20 mouse cellular contexts compared by ENCODE assay signal in the genomic region with DNA sequence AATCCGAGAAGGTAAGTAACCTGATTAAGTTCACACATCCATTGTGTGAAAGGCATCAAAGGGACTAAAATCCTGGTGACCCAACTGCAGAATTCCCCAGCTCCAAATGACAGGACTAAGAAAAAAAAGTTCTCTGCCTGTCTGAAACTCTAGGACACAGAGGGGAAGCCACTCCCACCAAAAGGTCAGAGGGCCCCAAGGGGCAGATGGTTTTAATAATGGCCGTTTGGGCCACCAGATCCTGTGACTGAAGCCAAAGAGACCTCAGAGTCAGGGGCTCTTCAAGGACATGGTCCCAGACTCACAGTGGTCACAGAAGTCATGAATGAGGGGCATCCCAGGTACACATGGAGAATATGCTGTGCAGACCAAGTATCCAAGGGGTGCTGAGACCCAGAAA. TPM values are rescaled to one million over a fixed set of nuclear protein-coding genes. Genes with fewer than 3 reads are reported as not detected.
DNase-seq lines count a peak whose midpoint lies in the region; ATAC-seq lines count a peak whose summit lies in the region.
"Had no signal": no experiment of that assay in that cellular context is flagged by ENCODE, and none has a peak within 500 bp of the region (broad histone marks: within the 10 kb centered on the region; RNA-seq: fewer than 3 reads in every experiment).

No protein-coding gene starts in this region.

- H3K4me1 ChIP-seq in midbrain, embryonic 10.5 days = peaks cover 48% of the 10 kb centered on the region
- H3K4me1 ChIP-seq in midbrain, embryonic 14.5 days (ENCODE audit: control insufficient read depth, insufficient read depth, low read length) = 0 out of 2 replicates have a peak, but pooled peaks cover 3% of the 10 kb centered on the region
- peaks cover 41% of the 10 kb centered on the region for H3K4me1 ChIP-seq in limb, embryonic 11.5 days (ENCODE audit: control insufficient read depth, insufficient read depth, low read length)
- H3K4me1 ChIP-seq in kidney, embryonic 15.5 days = peaks cover 80% of the 10 kb centered on the region
- peaks cover 45% of the 10 kb centered on the region for H3K4me1 ChIP-seq in liver, embryonic 11.5 days (replicated peaks; ENCODE audit: control insufficient read depth, insufficient read depth, low read length)

- ATAC-seq in midbrain, embryonic 14.5 days (ENCODE audit: low FRiP score, low TSS enrichment) = no peak
- no peak for ATAC-seq in limb, embryonic 11.5 days (ENCODE audit: insufficient number of reproducible peaks, low FRiP score, low TSS enrichment, low read depth)
- ATAC-seq in kidney, embryonic 15.5 days (replicated peaks; ENCODE audit: low FRiP score) = no peak
- no peak for ATAC-seq in liver, embryonic 11.5 days (replicated peaks; ENCODE audit: low FRiP score)
- ATAC-seq: forebrain, embryonic 15.5 days; hindbrain, embryonic 16.5 days; inflammation-experienced regulatory T-cells, adult 6 months had no signal

- no peaks in the 10 kb centered on the region for H3K36me3 ChIP-seq in midbrain, embryonic 10.5 days
- H3K36me3 ChIP-seq in midbrain, embryonic 14.5 days (ENCODE audit: control insufficient read depth, insufficient read depth, low read length) = no peaks in the 10 kb centered on the region
- H3K36me3 ChIP-seq in limb, embryonic 11.5 days (ENCODE audit: control insufficient read depth, insufficient read depth, low read length) = no peaks in the 10 kb centered on the region
- no peaks in the 10 kb centered on the region for H3K36me3 ChIP-seq in kidney, embryonic 15.5 days
- H3K36me3 ChIP-seq in liver, embryonic 11.5 days (ENCODE audit: control insufficient read depth, insufficient read depth, low read length) = no peaks in the 10 kb centered on the region
- H3K36me3 ChIP-seq: embryonic facial prominence, embryonic 15.5 days; forebrain, embryonic 15.5 days; heart, embryonic 15.5 days had no signal

- H3K27me3 ChIP-seq in midbrain, embryonic 10.5 days (ENCODE audit: low read depth, poor library complexity, severe bottlenecking) = peaks cover 36% of the 10 kb centered on the region
- no peaks in the 10 kb centered on the region for H3K27me3 ChIP-seq in midbrain, embryonic 14.5 days (ENCODE audit: control insufficient read depth, insufficient read depth, low read length)
- H3K27me3 ChIP-seq in limb, embryonic 11.5 days (ENCODE audit: control insufficient read depth, insufficient read depth, low read length) = no peaks in the 10 kb centered on the region
- H3K27me3 ChIP-seq in kidney, embryonic 15.5 days = no peaks in the 10 kb centered on the region
- H3K27me3 ChIP-seq in liver, embryonic 11.5 days (replicated peaks; ENCODE audit: control insufficient read depth, insufficient read depth, low read length) = no peaks in the 10 kb centered on the region; the same call in 1 of the 2 replicates
- H3K27me3 ChIP-seq: embryonic facial prominence, embryonic 15.5 days; forebrain, embryonic 15.5 days; heart, embryonic 15.5 days had no signal

- no peak overlapping the region for H3K9ac ChIP-seq in midbrain, embryonic 14.5 days (replicated peaks; ENCODE audit: low read length)
- no peak overlapping the region for H3K9ac ChIP-seq in limb, embryonic 11.5 days (ENCODE audit: low read length)
- no peak overlapping the region for H3K9ac ChIP-seq in kidney, embryonic 15.5 days
- no peak overlapping the region for H3K9ac ChIP-seq in liver, embryonic 11.5 days (ENCODE audit: low read depth, low read length)
- H3K9ac ChIP-seq: embryonic facial prominence, embryonic 15.5 days; forebrain, embryonic 15.5 days; heart, embryonic 15.5 days had no signal

- no peaks in the 10 kb centered on the region for H3K9me3 ChIP-seq in midbrain, embryonic 10.5 days (replicated peaks)
- no peaks in the 10 kb centered on the region for H3K9me3 ChIP-seq in midbrain, embryonic 14.5 days (ENCODE audit: control insufficient read depth, low read length)
- H3K9me3 ChIP-seq in limb, embryonic 11.5 days (ENCODE audit: control insufficient read depth, low read length) = no peaks in the 10 kb centered on the region
- no peaks in the 10 kb centered on the region for H3K9me3 ChIP-seq in kidney, embryonic 15.5 days (replicated peaks)
- H3K9me3 ChIP-seq in liver, embryonic 11.5 days (ENCODE audit: control insufficient read depth, low read length) = no peaks in the 10 kb centered on the region
- H3K9me3 ChIP-seq: embryonic facial prominence, embryonic 15.5 days; forebrain, embryonic 15.5 days; heart, embryonic 15.5 days had no signal

- H3K4me3 ChIP-seq in midbrain, embryonic 10.5 days = no peak overlapping the region
- no peak overlapping the region for H3K4me3 ChIP-seq in midbrain, embryonic 14.5 days (replicated peaks; ENCODE audit: low read depth, low read length)
- H3K4me3 ChIP-seq in limb, embryonic 11.5 days (ENCODE audit: low read depth, low read length) = no peak overlapping the region
- H3K4me3 ChIP-seq in kidney, embryonic 15.5 days (replicated peaks) = no peak overlapping the region
- H3K4me3 ChIP-seq in liver, embryonic 11.5 days (ENCODE audit: low read depth, low read length) = no peak overlapping the region
- H3K4me3 ChIP-seq: embryonic facial prominence, embryonic 15.5 days; erythroblast, embryonic 14.5 days; forebrain, embryonic 15.5 days; heart, embryonic 15.5 days had no signal

- peak overlapping the region; percentile 63 for H3K27ac ChIP-seq in midbrain, embryonic 10.5 days (replicated peaks)
- no peak overlapping the region for H3K27ac ChIP-seq in midbrain, embryonic 14.5 days (replicated peaks; ENCODE audit: low read depth, low read length)
- no peak overlapping the region; the same call in 1 of the 2 replicates for H3K27ac ChIP-seq in limb, embryonic 11.5 days (replicated peaks; ENCODE audit: low read depth, low read length)
- no peak overlapping the region for H3K27ac ChIP-seq in kidney, embryonic 15.5 days
- H3K27ac ChIP-seq in liver, embryonic 11.5 days (ENCODE audit: low read depth, low read length) = no peak overlapping the region
- H3K27ac ChIP-seq: embryonic facial prominence, embryonic 15.5 days; forebrain, embryonic 15.5 days; heart, embryonic 15.5 days had no signal

- DNase-seq in midbrain, embryonic 10.5 days (ENCODE audit: low spot score) = no peak
- no peak for DNase-seq in midbrain, embryonic 14.5 days
- peak; percentile 82 for DNase-seq in embryo, embryonic 9.5 days (ENCODE audit: extremely low spot score)
- peak; percentile 78 for DNase-seq in limb, embryonic 11.5 days (ENCODE audit: low spot score)
- DNase-seq in liver, embryonic 11.5 days (ENCODE audit: low spot score) = no peak
- no peak for DNase-seq in urinary bladder, postnatal 14 days (ENCODE audit: low spot score)
- DNase-seq: adrenal gland, adult 2 months; adrenal gland, postnatal 25 days; cerebellum, adult 18-20 months; cerebellum, adult 9-11 months; cerebellum, postnatal 36 days; gastrocnemius, postnatal 10 days had no signal

- 15% methylated on average over 2 of the region's 2 CpGs for WGBS in midbrain, embryonic 10.5 days
- WGBS in midbrain, embryonic 14.5 days = 6% methylated on average over 2 of the region's 2 CpGs
- WGBS in limb, embryonic 11.5 days = 4% methylated on average over 2 of the region's 2 CpGs
- WGBS in kidney, embryonic 15.5 days = 25% methylated on average over 2 of the region's 2 CpGs
- WGBS in liver, embryonic 11.5 days = 41% methylated on average over 2 of the region's 2 CpGs

- H3K4me2 ChIP-seq in midbrain, embryonic 14.5 days (ENCODE audit: low read length) = no peak overlapping the region
- no peak overlapping the region for H3K4me2 ChIP-seq in limb, embryonic 11.5 days (ENCODE audit: low read depth, severe bottlenecking)
- H3K4me2 ChIP-seq in kidney, embryonic 15.5 days = no peak overlapping the region
- no peak overlapping the region for H3K4me2 ChIP-seq in liver, embryonic 11.5 days
- H3K4me2 ChIP-seq: embryonic facial prominence, embryonic 15.5 days; forebrain, embryonic 15.5 days; heart, embryonic 11.5 days; heart, embryonic 15.5 days had no signal

RNA-seq across cellular contexts. Expression of a gene that starts 29.3 kb away (rescaled TPM):
- polyA plus RNA-seq in midbrain, embryonic 10.5 days (2016; fragmentation: Nextera tagmentation; extraction: Ambion mirVana) = 21.7 and 22.5 TPM in 2 replicates
- polyA plus RNA-seq in midbrain, embryonic 14.5 days (2014; fragmentation: Nextera tagmentation; extraction: Ambion mirVana) = 4.9 and 7.7 TPM in 2 replicates
- polyA plus RNA-seq in limb, embryonic 11.5 days (2014; fragmentation: Nextera tagmentation; extraction: Ambion mirVana) = 21.0 and 24.0 TPM in 2 replicates
- 25.0 and 26.5 TPM in 2 replicates for polyA plus RNA-seq in kidney, embryonic 15.5 days (2015; fragmentation: Nextera tagmentation; extraction: Ambion mirVana)
- 7.2 and 7.3 TPM in 2 replicates for polyA plus RNA-seq in liver, embryonic 11.5 days (2014; fragmentation: Nextera tagmentation; extraction: Ambion mirVana)

Comparison
In these comparisons a context has a peak if more than half of its experiments do, and no peak if none do; other contexts are left out.
1. DNase-seq: peak in embryo, embryonic 9.5 days (single experiment) and limb, embryonic 11.5 days (single experiment); none in midbrain, embryonic 10.5 days (single experiment), midbrain, embryonic 14.5 days (single experiment), liver, embryonic 11.5 days (single experiment) and urinary bladder, postnatal 14 days (single experiment).